Mouse (Mus musculus) liver, postnatal 0 days (tissue): Measurements from ENCODE around the gene Ttc16.

ENCODE experiments used
- CTCF ChIP-seq: sonication (generic); IDR thresholded peaks from 2 replicates; pipeline ENCODE4 v1.5.1; 2016; ENCODE audit warnings: antibody characterized with exemption, low read depth
- EP300 ChIP-seq: IDR thresholded peaks from 2 replicates; pipeline ENCODE4 v1.6.1; 2016; ENCODE audit warnings: antibody characterized with exemption, low read depth, mild to moderate bottlenecking

DNA sequence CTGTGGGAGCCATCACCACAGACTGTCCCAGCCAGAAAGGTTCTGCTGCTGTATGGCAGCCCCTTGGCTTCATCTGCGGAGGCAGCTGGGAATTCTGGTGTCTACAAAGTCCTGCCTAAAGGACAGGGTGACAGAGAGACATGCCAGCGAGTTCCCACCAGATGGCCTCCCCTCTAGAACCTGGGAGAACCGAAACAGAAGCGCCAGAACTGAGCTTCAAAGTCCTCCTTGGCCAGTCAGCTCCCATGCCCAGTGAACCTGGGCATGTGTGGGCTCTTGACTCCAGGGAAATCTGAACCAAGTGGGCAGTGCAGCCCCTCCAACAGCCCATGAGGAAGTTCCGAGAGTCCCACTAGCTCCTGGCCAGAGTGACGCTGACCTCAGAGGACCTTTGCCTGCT is 47.2 kb upstream of the Ttc16 start:
- TF ChIP-seq CTCF (no peak), EP300 (no peak)
